Mouse (Mus musculus) monocyte, adult 2 months (primary cell): ENCODE measurements around the gene Shb.

Source experiments
- DNase-seq, 2 experiments: peaks; one replicate each; pipeline ENCODE4 v3.0.0; 2022; ENCODE audit warnings: low spot score in 2 of 2, low read depth in 1 of 2

Shb gene

DNA sequence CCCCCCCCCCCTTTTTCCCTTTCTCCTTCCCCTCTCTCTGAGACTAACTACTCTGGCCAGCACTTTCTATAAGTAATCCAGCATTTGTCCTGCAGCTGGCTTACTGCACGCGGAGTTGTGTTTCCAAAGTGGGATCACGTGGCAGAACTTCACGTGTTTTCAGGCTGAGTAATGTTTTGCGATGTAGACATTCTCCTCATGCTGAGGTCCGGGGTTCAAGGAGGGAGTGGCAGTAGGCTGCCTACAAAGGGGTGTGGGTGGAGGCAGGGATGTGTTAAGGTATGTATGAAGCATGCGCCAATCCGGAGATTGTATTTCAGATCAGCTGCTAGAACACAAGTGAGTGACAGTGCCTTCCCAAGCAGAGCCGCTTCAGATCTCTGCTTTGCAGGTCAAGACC is 72.9 kb downstream of the Shb start:
- no peak for DNase-seq

DNA sequence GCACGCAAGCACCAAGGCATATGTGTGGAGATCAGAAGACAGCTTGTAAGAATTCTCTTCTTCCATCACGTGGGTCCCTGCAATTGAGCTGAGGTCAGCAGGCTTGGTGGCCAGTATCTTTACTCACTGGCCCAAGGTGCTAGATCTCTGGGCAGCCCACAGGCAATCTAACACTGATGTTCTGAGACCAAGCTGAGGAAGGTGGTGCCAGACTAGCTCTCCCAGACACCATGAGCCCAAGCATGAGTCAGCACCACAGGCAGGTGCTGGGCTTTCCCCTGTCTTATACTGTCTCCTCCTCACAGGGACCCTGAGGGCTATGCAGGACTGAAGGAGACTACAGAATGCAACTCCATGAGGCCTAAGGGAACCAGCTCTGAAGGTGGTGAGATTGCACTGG is 74.7 kb downstream of the Shb start:
- no peak for DNase-seq

DNA sequence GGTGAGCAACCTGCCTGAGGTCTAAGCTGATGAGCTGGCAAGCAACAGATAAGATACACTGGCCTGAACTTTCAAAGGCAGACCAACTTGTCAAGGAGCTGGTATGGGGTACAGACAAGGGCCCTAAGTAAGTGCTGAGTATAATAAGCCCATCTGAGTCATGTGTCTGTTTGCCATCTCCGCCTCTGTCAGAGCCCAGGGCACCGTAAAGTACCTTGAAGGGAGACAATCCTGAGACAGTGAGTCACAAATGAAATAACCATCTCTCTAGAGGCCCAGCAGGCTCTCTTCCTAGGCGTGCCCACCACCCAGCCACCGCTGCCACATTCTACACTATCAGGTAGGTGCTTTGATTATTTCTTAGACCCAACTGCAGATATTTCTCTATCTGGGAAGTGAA is 77.3 kb downstream of the Shb start:
- no peak for DNase-seq

DNA sequence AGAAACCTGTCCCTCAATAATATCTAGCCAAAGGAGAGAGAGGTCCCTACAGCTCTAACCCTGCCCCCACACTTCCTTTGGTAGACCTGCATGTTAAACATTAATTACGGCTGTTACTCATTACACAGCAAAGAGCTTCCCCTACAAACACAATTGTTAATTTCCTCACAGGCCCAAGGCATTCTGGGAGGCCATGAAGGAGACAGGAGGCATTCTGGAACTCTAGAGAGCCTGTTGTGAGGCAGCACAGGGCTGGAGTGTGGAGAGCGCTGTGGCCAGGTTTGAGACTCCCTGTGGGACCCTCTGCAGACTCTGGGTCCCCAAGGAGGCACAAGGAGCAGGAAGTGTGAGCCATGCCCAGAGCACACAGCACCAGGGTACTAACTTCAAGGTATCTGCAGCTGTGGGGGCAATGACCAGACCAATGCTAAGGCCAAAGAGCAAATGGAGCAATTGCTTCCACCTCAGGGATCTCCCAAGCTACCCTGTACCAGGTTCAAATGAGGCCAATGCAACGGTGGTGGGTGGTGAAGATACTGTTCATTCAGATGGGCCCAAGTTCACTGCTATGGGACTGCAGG is 78.9 kb downstream of the Shb start:
- DNase-seq = no peak

DNA sequence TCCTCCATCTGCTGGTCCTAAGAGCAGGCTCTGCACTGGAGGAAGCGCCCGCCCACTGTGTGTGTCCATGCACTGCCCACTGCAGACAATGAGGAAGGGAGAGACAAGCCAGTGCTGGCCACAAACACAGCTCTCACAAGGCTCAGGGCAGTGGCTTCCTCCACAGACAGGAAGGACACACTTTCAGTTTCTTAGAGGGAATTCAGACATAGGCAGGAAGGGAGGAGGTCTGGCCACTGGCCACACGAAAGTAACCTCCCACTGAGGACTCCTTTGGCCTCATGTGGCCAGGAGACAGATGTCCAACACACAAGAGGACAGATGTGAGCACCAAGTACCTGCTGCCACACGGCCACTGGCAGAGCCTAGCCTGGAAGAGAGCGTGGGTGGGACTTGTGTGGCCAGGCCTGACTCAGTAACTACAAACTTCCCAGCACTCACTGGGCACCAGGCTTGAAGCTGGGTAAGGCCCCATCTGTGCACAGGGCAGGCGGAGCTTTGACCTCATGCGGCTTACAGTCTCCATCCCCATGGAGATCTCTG is 79.6 kb downstream of the Shb start:
- DNase-seq = peak; percentile 6 to 27

DNA sequence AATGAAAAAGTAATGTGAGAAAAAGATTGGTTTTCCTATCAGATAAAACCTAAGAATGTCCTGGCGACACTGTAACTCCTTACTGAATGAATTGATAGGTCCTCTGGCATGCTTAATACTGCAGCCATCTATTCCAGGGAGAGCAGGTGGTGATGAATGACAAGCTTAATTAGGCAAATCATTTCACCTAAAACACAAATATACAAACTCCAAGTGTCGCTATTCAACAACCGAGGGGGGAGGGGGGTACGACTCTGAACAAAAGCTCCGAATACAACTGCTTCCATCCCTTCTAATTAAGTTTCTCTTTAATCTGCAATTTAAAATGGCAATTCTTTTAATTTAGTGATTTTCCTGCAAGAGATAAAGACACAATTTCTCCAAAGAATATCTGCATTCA is 83.3 kb downstream of the Shb start:
- no peak for DNase-seq

DNA sequence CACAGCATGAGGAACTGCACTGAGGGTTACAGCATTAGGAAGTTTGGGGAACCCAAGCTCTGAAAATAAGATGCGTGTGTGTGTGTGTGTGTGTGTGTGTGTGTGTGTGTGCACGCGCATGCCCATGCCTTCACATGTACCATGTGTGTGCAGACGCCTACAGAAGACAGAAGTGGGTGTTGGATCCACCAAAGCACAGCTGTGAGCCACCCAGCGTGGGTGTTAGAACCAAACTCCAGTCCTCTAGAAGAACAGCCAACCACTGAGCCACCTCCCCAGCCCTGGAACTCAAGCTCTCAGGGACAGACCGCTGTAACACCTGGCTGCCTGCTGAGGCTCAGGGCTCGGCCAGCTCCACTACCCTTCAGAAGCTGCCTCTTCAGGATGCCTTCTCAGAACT is 83.8 kb downstream of the Shb start:
- no peak for DNase-seq

DNA sequence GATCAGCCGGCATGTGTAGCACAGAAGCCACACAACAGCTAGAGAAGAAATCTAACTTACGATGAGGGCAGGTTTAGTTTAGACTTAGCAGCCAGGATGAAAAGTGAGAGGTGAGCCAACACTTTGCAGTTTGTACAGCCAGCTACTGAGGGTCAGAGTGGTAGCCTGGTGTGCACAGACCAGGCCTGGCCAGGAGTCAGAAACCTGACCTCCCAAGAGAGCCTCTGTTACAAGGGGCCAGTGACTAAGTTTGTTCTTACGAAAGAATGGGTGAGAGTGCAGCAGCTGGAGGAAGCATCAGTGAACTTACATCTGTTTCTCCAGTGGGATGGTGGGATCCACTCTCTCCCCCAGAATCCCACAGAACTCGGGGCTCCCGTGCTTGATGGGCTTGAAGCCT is 85.1 kb downstream of the Shb start:
- no peak for DNase-seq

DNA sequence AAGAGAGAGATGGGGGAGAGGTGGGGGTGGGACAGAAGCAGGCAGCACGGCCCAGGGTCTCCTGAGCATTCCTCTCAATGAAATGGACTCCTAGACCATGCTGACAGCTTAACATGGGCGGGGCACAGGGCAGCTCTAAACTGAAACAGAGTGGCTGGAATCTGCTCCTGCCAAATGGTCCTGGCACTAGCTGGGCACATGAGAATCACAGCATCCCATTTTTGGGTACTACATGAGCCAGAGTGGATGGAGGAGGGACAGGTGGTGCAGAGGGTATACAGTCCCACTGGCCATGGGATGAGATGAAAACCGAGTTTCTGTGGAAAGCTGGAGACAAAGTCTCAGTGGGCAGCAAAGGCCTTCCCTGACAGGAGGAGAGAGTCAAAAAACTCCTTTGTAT is 87.0 kb downstream of the Shb start:
- no peak for DNase-seq

DNA sequence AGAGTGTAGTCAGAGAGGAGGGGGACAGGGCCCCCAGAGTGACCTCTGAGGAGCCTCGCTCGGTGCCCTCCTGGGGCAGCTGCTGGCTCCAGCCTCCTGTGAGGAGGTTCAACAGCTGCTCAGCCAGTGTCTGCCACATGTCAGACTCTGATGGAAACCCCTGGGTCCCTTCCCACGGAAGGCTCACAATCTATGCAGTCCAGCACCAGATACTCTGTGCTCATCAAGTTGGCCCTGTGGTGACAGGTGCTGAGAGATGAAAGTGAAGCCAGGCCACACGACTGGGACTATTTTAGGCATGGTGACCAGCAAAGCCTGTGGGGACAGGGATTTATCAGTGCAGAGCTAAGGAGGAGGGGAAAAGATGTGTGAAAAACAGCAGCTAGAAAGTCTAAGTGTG is 87.5 kb downstream of the Shb start:
- no peak for DNase-seq

DNA sequence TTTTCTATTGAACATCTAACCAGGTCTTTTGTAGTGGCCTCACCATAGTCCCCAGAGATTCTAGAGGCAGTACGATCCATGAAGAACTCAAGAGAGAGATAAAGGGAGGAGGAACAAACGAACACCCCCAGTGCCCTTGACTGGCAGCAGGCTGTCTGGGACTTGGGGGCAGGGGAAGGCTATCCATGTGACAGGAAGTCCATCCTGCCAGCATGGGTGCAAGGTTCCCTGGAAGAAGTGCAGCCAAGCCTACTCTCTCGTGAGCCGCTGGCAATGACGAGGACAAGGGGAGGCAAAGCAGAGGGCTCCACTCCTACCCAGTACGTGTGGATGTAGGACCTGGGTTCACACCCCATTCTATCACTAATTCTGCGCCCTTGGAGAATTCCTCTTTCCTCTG is 88.6 kb downstream of the Shb start:
- DNase-seq = no peak

DNA sequence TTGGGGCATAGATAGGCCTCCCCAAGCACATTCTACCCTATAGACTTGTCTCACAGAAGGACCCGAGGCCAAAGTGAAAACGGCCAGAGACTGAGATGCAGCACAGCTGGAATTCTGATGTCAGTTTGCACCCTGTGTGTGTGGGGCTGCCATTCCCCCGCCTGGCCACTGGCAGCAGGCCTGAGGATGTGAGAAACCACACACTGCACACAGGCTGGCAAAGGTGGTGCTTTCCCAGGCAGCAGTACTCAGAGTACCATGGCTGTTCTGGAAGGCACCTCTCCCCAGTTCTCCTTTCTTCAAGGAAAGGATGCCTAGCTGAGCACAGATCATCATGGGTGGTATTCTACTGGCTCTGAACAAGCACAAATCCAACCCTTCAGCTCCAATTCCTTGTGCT is 90.0 kb downstream of the Shb start:
- no peak for DNase-seq

DNA sequence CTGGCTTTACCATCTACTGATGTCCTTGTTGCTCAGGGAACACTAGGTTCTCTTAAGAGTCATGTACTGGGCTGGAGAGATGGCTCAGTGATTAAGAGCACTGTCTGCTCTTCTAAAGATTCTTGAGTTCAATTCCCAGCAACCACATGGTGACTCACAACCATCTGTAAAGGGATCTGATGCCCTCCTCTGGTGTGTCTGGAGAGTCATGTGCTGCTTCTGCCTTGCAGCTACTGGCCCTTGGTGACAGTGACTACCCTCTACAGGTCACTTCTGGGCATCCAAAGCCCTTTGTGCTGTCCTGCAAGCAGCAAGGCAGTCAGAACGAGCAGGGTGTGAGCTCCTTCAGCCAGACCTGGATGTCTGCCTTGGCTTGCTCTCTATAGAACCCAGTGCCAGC is 90.5 kb downstream of the Shb start:
- DNase-seq = no peak

DNA sequence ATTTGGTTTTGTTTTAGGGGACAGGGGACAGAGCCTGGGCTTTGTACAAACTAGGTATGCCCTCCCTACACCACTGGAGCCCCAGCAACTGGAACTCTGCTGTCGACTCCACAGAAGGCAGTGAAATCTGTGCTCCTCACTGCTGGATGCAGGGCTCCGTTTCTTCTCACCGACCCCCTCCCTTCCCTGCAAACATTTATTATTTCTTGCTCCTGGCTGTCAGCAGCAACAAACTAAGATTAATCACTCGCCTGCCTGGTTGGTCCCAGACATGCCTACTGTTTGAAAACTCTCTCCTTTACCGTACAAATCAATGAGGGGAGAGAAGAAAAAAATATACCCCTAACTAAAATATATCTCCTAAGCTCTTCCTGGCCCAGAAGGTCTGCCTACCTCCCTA is 93.0 kb downstream of the Shb start:
- DNase-seq = no peak

DNA sequence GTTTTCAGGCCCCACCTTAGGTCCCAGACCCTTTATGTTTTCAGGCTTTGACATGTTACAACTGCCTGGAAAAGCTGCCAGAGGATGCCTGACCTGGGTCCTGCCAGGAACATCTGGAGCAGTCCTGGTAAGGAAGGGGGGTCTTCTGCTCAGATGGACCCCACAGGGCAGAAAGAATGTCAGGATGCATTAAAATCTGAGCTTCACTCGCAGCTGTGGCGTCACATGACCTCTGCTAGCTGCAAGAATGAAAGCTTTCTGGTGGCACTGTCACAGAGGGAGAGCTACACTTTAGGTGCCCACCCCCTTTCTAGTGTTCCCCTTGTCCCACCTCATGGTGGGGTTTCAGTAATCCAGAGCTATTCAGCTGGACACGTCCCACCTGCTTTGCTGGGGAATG is 95.3 kb downstream of the Shb start:
- DNase-seq = no peak

DNA sequence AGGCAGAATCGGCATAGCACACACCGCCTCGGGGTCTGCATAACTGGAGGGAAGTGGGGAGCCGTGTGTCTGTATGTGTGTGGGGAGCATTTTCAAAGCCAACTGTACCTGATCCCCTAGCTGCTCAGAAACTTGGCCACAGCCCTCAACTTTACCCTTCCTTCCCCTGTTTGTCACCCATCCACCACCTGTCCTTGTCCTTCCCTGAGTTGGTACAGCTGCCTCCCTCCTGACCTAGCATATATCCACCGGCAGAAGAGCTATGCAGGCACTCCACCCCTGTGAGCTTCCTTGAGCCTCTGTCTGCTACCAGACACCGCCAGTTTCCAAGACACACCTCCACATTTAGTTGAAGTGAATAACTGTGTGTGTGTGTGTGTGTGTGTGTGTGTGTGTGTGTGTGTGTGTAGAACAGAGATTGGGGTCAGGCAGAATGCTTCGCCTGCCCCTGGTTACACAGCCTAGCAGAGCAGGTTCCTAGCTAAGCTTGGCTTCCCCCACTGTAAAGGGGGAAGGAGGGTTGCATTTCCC is 95.8 kb downstream of the Shb start:
- DNase-seq = no peak

DNA sequence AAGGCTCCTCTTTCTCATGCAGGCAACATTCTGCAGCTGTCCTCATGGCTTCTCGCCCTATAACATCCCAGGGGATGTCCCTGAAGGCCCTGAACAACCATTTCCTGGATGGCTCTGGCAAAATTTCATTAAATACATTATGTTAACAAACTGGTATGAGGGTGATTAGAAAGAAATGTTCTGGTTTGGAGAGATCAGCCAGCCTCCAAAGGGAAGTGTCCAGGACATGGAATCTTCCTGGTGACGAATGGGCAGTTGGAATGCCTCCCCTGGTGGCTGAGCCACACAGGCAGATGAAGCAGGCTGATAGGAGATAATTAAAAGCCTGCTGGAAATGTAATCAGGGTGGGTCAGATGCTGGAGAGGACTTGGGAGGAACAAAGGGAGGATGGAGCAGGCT is 96.4 kb downstream of the Shb start:
- DNase-seq = no peak

DNA sequence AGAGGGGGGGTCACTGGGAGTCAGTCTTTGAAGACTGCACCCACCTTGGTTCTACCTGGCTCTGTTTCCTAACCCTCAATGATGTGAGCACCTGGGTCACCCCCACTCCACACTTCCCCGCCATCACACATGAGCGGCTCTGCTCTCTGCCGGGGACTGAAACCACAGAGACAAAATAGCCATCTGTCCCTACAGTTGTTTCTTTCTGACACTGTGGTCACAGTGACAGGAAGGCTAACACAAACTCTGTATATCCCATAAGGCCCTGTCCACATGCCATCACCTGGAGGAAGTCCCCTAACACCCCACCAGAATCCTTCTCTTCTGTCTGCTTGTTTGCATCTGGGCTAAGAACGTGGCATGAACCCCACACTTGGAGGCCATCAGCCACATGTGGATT is 97.6 kb downstream of the Shb start:
- DNase-seq = no peak

DNA sequence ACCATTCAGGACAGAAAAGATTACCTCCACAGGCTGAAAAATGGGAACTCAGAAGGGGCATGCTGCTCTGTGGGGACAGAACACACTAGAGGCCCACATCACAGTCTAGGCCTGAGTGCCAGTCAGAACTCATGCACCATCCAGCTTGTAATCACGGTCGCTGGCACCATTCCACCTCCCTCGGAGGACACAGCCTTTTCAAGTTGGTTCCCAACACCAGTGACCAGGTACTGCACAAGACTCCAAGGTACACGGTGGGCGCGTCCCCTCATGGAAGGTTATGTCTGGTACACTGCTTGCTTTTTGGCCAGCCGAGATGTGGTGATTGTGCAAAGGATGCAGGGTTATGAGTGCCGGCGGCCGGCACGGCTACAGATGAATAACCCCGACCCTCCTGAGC is 98.2 kb downstream of the Shb start:
- no peak for DNase-seq

DNA sequence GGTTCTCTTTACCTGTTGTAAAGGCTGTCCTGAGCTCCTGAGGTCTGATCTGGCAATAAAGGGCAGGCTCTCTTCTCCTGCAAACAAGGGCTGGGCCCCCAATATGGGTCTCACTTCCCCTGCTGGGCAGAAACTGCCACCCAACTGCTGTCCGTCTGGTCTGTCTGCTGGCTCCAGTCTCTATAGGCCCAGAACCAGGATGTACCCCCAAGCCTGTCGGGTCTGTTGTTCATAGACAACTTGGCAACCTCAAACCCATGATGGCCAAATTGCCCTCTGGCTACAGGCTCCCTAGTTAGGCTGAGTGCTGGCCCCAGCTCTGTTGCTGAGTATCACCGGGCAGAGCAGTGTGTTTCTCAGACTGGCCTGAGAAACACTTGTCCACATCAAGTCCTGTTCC is 100.5 kb downstream of the Shb start:
- DNase-seq = no peak

DNA sequence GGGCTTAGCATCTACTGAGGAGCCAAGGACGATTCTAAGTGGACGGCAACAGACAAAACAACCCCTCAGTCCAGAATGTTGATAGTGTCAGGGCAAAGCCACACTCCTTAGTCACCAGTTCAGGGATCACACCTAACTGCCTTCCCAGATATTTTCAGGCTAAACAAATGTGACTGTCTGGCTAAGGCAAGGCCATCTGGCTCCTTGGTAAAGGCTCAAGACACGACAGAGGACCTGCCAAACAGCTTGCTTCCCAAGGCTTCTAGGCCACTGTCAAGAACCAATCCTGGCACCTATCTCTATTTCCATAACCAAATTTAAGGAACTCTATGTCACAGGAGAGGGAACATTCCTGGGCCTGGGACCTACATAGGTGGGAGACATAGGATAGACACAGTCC is 101.0 kb downstream of the Shb start:
- no peak for DNase-seq

DNA sequence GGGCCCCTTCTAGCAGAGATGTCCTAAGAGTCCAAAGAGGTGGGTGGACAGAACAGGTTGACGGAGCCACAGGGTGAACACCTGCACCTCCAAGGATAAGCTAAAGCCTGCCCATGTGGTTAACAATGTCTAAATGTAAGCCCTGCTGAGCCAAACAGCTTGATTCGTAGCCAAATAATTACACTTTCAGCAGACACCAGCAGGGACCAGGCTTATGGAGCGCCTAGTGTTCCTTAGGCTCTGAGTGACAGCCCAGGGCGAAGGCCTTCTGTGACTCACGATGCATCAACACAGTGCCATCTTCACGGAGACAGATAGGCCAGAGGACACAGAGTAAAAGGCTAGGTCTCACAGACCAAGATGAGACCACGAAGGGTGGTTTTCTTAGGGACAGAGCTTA is 102.8 kb downstream of the Shb start:
- no peak for DNase-seq

DNA sequence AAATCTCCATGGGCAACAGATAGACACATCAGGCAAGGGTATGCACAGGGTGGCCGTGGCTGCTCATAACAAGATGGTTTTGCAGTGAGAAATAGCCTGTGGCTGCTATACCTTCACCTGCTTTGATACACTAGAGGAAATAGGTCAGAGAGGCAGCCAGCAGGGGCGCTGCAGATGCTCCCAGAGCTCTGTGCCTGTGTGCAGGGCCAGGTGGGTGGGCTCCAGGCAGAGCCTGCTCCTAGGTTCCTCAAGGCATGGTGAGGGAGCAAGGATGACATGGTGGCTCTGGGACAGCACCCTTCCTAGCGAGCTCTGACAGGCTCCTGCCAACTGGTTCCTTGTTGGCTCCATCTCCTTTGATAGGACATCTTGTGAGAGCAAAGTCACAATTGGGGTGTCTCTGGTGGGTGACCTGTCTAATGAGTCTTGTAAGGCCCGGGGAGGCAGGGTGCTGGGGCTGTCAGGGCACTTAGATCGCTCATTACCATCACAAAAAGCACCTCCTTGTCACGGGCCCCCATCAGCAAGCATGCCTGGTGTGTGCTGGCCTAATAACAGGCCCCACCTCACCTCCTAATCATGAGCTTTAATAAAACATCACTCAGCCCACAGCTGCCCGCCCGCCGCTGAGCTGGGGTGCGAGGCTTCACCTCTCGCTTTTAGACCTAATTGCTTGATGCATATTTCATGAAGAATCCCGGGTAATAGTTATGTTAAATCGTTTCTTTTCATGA is 105.4 kb downstream of the Shb start:
- no peak for DNase-seq
